Mouse (Mus musculus) neutrophil, adult 59 days (primary cell): ENCODE measurements around the gene Fam120b. TPM values are rescaled to one million over a fixed set of nuclear protein-coding genes. Genes with fewer than 3 reads are reported as not detected.

Experiments used
- total RNA-seq, 2 experiments: library from RNA; stranded (reverse); gene quantifications; 1 replicate in 1 of 2; 2 replicates in 1 of 2; pipeline ENCODE4 v1.2.4; 2023

Gene Fam120b
- total RNA-seq, result 10 to 100 TPM; 11.7 to 12.6 TPM

DNA sequence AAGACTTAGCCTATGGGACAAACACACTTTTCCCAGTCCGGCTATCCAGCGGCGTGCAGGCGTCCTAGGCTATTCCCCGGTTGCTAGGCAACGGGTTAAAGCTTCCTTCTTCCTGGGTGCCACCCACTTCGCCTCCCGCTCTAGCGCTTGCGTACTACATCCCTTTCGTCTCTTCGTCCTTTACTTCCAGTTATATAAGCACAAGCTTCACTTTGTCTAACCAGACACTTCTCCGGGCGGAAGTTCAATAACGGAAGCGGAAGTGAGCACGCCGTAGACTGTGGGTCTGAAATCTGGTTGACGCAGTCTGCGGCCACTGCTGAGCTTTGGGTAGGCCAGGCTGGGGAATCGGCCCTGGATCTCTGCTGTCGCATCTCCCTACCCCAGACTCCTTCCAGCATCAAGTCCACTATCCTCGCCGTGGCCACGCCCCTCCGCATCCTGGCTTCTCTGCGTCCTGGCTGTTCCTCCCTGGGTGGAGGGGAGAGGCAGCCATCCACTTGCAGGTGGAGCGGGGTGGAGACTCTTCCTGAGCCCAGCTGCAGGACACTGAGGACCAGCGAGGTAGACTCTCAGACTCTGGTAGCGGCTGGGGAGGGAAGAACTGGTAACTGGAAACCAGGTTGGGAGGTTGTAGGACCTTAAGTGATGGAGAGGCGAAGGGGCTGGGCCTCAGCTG lies at the start of gene Fam120b:
Gene Fam120b (plus strand): TSS at position 206 of the 679 bp plus-strand sequence.

DNA sequence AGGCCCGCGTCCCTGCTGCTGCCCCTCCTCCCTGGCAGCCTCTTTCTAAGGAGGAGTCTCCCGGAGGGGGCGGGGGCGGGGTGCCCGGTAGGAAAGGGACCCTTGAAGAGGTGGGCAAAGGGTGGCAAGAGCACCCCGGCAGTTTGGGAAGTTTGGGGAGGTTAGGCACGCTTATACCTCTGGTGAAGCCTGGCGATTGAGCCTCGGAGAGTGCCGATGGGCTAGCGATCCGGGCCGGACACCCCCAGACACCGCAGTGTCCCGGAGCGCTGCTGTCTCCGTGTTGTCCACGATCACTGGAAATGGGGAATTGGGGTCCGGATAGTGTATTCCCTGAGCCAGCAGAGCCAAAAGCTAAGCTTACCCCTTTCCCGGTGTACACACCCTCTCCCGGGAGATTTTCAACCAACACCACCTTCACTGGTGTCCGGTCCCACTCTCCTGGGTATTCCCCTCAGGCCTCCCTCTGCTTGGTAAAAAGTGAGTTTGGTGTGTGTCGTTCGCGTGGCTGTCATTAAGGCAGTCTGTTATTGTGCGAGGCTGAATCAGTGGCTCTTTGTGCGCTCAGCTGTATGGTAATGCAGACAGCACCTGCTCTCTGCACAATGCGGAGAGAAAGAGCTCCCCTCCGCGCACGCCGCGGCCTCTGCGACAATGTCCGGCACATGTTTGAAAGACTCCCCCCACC lies 19.4 kb upstream of the Fam120b start, which contains the start of gene Dll1:
Gene Dll1 (minus strand): TSS at position 379 of the 688 bp plus-strand sequence.

Other genes starting within 250 kb of the Fam120b start
- under 1 TPM in 1 of 2 experiments, not detected in 1; 0.35 TPM for gene Dll1, start 19.3 kb upstream of the Fam120b start, total RNA-seq
- gene Psmb1, start 103.5 kb downstream of the Fam120b start, total RNA-seq, result 10 to 100 TPM; 65.8 to 77.2 TPM
- gene Tbp, start 103.7 kb downstream of the Fam120b start, total RNA-seq, result 10 to 100 TPM; 33.3 to 36.8 TPM
- 10 to 100 TPM; 13.8 to 20.1 TPM for gene Pdcd2, start 131.1 kb downstream of the Fam120b start, total RNA-seq
- gene Prdm9, start 168.2 kb downstream of the Fam120b start, total RNA-seq, result 1 to 10 TPM; 6.7 to 9.1 TPM